Mouse (Mus musculus): ENCODE results near the gene Fgr. TPM values are rescaled to one million over a fixed set of nuclear protein-coding genes. Genes with fewer than 3 reads are reported as not detected.

Fgr gene
- polyA plus RNA-seq, 1 experiment from 2014 or later, result 0.10 TPM

GRCm38 (mm10) chr4:133043798-133044646, 70.1 kb downstream of the Fgr start:
- peak overlapping the region; percentile 16; the same call in 1 of the 2 replicates for H3K4me3 ChIP-seq
- no peaks in the 10 kb centered on the region for H3K9me3 ChIP-seq
- WGBS, result 29% methylated on average over 6 of the region's 6 CpGs
- peak overlapping the region; percentile 55 for H3K4me2 ChIP-seq
- peak overlapping the region; percentile 96; the same call in 1 of the 2 replicates for H3K27ac ChIP-seq
- 0 out of 2 replicates have a peak overlapping the region, but pooled peaks have one; percentile 44 for H3K9ac ChIP-seq
- peaks cover 100% of the 10 kb centered on the region for H3K4me1 ChIP-seq
- ATAC-seq (ENCODE audit: insufficient number of reproducible peaks, insufficient read depth, low FRiP score, low TSS enrichment, low read depth), result no peak
- no peaks in the 10 kb centered on the region for H3K36me3 ChIP-seq
- H3K27me3 ChIP-seq, result no peaks in the 10 kb centered on the region

GRCm38 (mm10) chr4:133044647-133045094, 70.8 kb downstream of the Fgr start:
- H3K27ac ChIP-seq, result peak overlapping the region; percentile 96; the same call in 1 of the 2 replicates
- WGBS, result 24% methylated on average over 6 of the region's 6 CpGs

GRCm38 (mm10) chr4:133045771-133046474, 72.0 kb downstream of the Fgr start:
- peak overlapping the region; percentile 17; the same call in 1 of the 2 replicates for H3K4me2 ChIP-seq
- peak overlapping the region; percentile 32; the same call in 1 of the 2 replicates for H3K9ac ChIP-seq
- ATAC-seq (ENCODE audit: insufficient number of reproducible peaks, insufficient read depth, low FRiP score, low TSS enrichment, low read depth), result no peak
- no peaks in the 10 kb centered on the region for H3K36me3 ChIP-seq
- H3K4me3 ChIP-seq, result no peak overlapping the region
- no peaks in the 10 kb centered on the region for H3K9me3 ChIP-seq
- 24% methylated on average over 11 of the region's 11 CpGs for WGBS
- H3K4me1 ChIP-seq, result peaks cover 100% of the 10 kb centered on the region
- H3K27me3 ChIP-seq, result no peaks in the 10 kb centered on the region
- peak overlapping the region; percentile 96 for H3K27ac ChIP-seq

More at GRCm38 (mm10) chr4:133044647-133045094, 70.8 kb downstream of the Fgr start:
- Histone ChIP-seq H3K4me2 (no peak overlapping the region), H3K9me3 (no peaks in the 10 kb centered on the region), H3K4me3 (no peak overlapping the region), H3K9ac (peak overlapping the region; percentile 38; the same call in 1 of the 2 replicates), H3K4me1 (peaks cover 100% of the 10 kb centered on the region), H3K36me3 (no peaks in the 10 kb centered on the region), H3K27me3 (no peaks in the 10 kb centered on the region)
- no peak for ATAC-seq (ENCODE audit: insufficient number of reproducible peaks, insufficient read depth, low FRiP score, low TSS enrichment, low read depth)

- H3K4me2 ChIP-seq, result peak overlapping the region; percentile 30; the same call in 1 of the 2 replicates
- H3K36me3 ChIP-seq, result no peaks in the 10 kb centered on the region
- ATAC-seq (ENCODE audit: insufficient number of reproducible peaks, insufficient read depth, low FRiP score, low TSS enrichment, low read depth), result no peak
- H3K4me1 ChIP-seq, result peaks cover 100% of the 10 kb centered on the region
- peak overlapping the region; percentile 54; the same call in 1 of the 2 replicates for H3K9ac ChIP-seq
- no peaks in the 10 kb centered on the region for H3K9me3 ChIP-seq
- H3K27me3 ChIP-seq, result no peaks in the 10 kb centered on the region
- H3K27ac ChIP-seq, result peak overlapping the region; percentile 96
- WGBS, result 28% methylated on average over 12 of the region's 12 CpGs
- H3K4me3 ChIP-seq, result no peak overlapping the region
These were observed 72.9 kb downstream of the Fgr start for GRCm38 (mm10) chr4:133046691-133047352.

- peak overlapping the region; percentile 54; the same call in 1 of the 2 replicates for H3K9ac ChIP-seq
- WGBS, result 7% methylated on average over 15 of the region's 16 CpGs
- peak overlapping the region; percentile 96 for H3K27ac ChIP-seq
- ATAC-seq (ENCODE audit: insufficient number of reproducible peaks, insufficient read depth, low FRiP score, low TSS enrichment, low read depth), result no peak
- H3K4me3 ChIP-seq, result no peak overlapping the region
- no peaks in the 10 kb centered on the region for H3K27me3 ChIP-seq
- no peaks in the 10 kb centered on the region for H3K9me3 ChIP-seq
- peak overlapping the region; percentile 30 for H3K4me2 ChIP-seq
- H3K36me3 ChIP-seq, result no peaks in the 10 kb centered on the region
- H3K4me1 ChIP-seq, result peaks cover 100% of the 10 kb centered on the region
These were observed 73.6 kb downstream of the Fgr start for GRCm38 (mm10) chr4:133047353-133048105.

- H3K27ac ChIP-seq, result peak overlapping the region; percentile 96
- WGBS, result 43% methylated on average over 19 of the region's 19 CpGs
- peaks cover 100% of the 10 kb centered on the region for H3K4me1 ChIP-seq
- H3K27me3 ChIP-seq, result no peaks in the 10 kb centered on the region
- H3K4me3 ChIP-seq, result no peak overlapping the region
- H3K4me2 ChIP-seq, result peak overlapping the region; percentile 7
- peaks cover 6% of the 10 kb centered on the region; the same call in 1 of the 2 replicates for H3K36me3 ChIP-seq
- ATAC-seq (ENCODE audit: insufficient number of reproducible peaks, insufficient read depth, low FRiP score, low TSS enrichment, low read depth), result no peak
- no peaks in the 10 kb centered on the region for H3K9me3 ChIP-seq
- 0 out of 2 replicates have a peak overlapping the region, but pooled peaks have one; percentile 40 for H3K9ac ChIP-seq
These were observed 75.4 kb downstream of the Fgr start for GRCm38 (mm10) chr4:133049071-133049920.

GRCm38 (mm10) chr4:133050196-133050836, 76.4 kb downstream of the Fgr start:
- no peak overlapping the region for H3K4me2 ChIP-seq
- no peaks in the 10 kb centered on the region for H3K9me3 ChIP-seq
- H3K9ac ChIP-seq, result 0 out of 2 replicates have a peak overlapping the region, but pooled peaks have one; percentile 21
- WGBS, result 61% methylated on average over 9 of the region's 9 CpGs
- H3K4me1 ChIP-seq, result peaks cover 100% of the 10 kb centered on the region
- H3K27me3 ChIP-seq, result no peaks in the 10 kb centered on the region
- H3K36me3 ChIP-seq, result peaks cover 12% of the 10 kb centered on the region
- no peak for ATAC-seq (ENCODE audit: insufficient number of reproducible peaks, insufficient read depth, low FRiP score, low TSS enrichment, low read depth)
- no peak overlapping the region for H3K4me3 ChIP-seq
- peak overlapping the region; percentile 96 for H3K27ac ChIP-seq

GRCm38 (mm10) chr4:133050837-133051549, 77.1 kb downstream of the Fgr start:
- Histone ChIP-seq H3K27me3 (no peaks in the 10 kb centered on the region), H3K9ac (peak overlapping the region; percentile 60), H3K36me3 (peaks cover 15% of the 10 kb centered on the region), H3K4me2 (peak overlapping the region; percentile 53), H3K27ac (peak overlapping the region; percentile 96), H3K4me3 (no peak overlapping the region), H3K9me3 (no peaks in the 10 kb centered on the region), H3K4me1 (peaks cover 100% of the 10 kb centered on the region)
- WGBS, result 82% methylated on average over 6 of the region's 6 CpGs
- ATAC-seq (ENCODE audit: insufficient number of reproducible peaks, insufficient read depth, low FRiP score, low TSS enrichment, low read depth), result no peak

GRCm38 (mm10) chr4:133051550-133051865, 77.6 kb downstream of the Fgr start:
- ATAC-seq (ENCODE audit: insufficient number of reproducible peaks, insufficient read depth, low FRiP score, low TSS enrichment, low read depth), result no peak
- Histone ChIP-seq H3K27ac (peak overlapping the region; percentile 96), H3K36me3 (peaks cover 15% of the 10 kb centered on the region), H3K4me2 (peak overlapping the region; percentile 53), H3K27me3 (no peaks in the 10 kb centered on the region), H3K9me3 (no peaks in the 10 kb centered on the region), H3K4me1 (peaks cover 100% of the 10 kb centered on the region), H3K9ac (peak overlapping the region; percentile 60), H3K4me3 (peak overlapping the region; percentile 12)
- WGBS, result 18% methylated on average over 14 of the region's 14 CpGs
